Mouse (Mus musculus): ENCODE data around the gene Prelp. TPM values are rescaled to one million over a fixed set of nuclear protein-coding genes. Genes with fewer than 3 reads are reported as not detected.

Gene Prelp
- polyA plus RNA-seq, 1 experiment from 2014 or later, result 8.0 TPM

GRCm38 (mm10) chr1:133861028-133861427 lies 60.2 kb downstream of the Prelp start:
- Histone ChIP-seq H3K4me1 (ENCODE audit: control insufficient read depth, insufficient read depth, low read length) (peaks cover 3% of the 10 kb centered on the region; the same call in 1 of the 2 replicates), H3K4me3 (ENCODE audit: low read depth, low read length) (no peak overlapping the region), H3K27ac (ENCODE audit: low read depth, low read length) (no peak overlapping the region), H3K4me2 (ENCODE audit: low read depth, low read length) (no peak overlapping the region), H3K36me3 (ENCODE audit: control insufficient read depth, insufficient read depth, low read length) (no peaks in the 10 kb centered on the region), H3K27me3 (ENCODE audit: control insufficient read depth, insufficient read depth, low read length) (no peaks in the 10 kb centered on the region), H3K9me3 (ENCODE audit: control insufficient read depth, low read length) (no peaks in the 10 kb centered on the region), H3K9ac (replicated peaks; ENCODE audit: low read depth, low read length) (no peak overlapping the region)
- ATAC-seq (ENCODE audit: low read depth), result no peak
- WGBS, result 75% methylated on average over 5 of the region's 5 CpGs

Other genes starting within 250 kb of the Prelp start
- gene Lax1, start 231.3 kb downstream of the Prelp start, polyA plus RNA-seq (2014; fragmentation: Nextera tagmentation; extraction: Ambion mirVana), result 0.12 and 0.15 TPM in 2 replicates
- gene Atp2b4, start 120.4 kb downstream of the Prelp start, polyA plus RNA-seq (2014; fragmentation: Nextera tagmentation; extraction: Ambion mirVana), result 17.6 and 30.3 TPM in 2 replicates
- 1.7 and 2.9 TPM in 2 replicates for gene Optc, start 13.4 kb downstream of the Prelp start, polyA plus RNA-seq (2014; fragmentation: Nextera tagmentation; extraction: Ambion mirVana)
- gene Fmod, start 115.8 kb upstream of the Prelp start, polyA plus RNA-seq (2014; fragmentation: Nextera tagmentation; extraction: Ambion mirVana), result 0.23 and 13.8 TPM in 2 replicates
- gene Btg2, start 157.7 kb upstream of the Prelp start, polyA plus RNA-seq (2014; fragmentation: Nextera tagmentation; extraction: Ambion mirVana), result 22.4 and 26.9 TPM in 2 replicates
- gene Chit1, start 189.8 kb upstream of the Prelp start, polyA plus RNA-seq (2014; fragmentation: Nextera tagmentation; extraction: Ambion mirVana), result 0.52 and 1.4 TPM in 2 replicates